In genomic region chr17:11955317-11955716, GRCm38 (mm10) we compare ENCODE assay signal across 20 mouse cellular contexts.
DNase-seq lines count a peak whose midpoint lies in the region; ATAC-seq lines count a peak whose summit lies in the region.
"Had no signal": no experiment of that assay in that cellular context is flagged by ENCODE, and none has a peak within 500 bp of the region (broad histone marks: within the 10 kb centered on the region; RNA-seq: fewer than 3 reads in every experiment).

No protein-coding gene starts in this region.

- no peak overlapping the region for H3K9ac ChIP-seq in neural tube, embryonic 15.5 days (replicated peaks)
- H3K9ac ChIP-seq: embryonic facial prominence, embryonic 12.5 days; forebrain, embryonic 12.5 days; heart, embryonic 12.5 days; hindbrain, embryonic 15.5 days had no signal

- no peaks in the 10 kb centered on the region for H3K36me3 ChIP-seq in neural tube, embryonic 15.5 days
- H3K36me3 ChIP-seq in embryonic facial prominence, embryonic 10.5 days (replicated peaks): no peaks in the 10 kb centered on the region
- H3K36me3 ChIP-seq: embryonic facial prominence, embryonic 12.5 days; forebrain, embryonic 12.5 days; heart, embryonic 12.5 days; hindbrain, embryonic 10.5 days; hindbrain, embryonic 15.5 days had no signal

- H3K4me2 ChIP-seq in neural tube, embryonic 15.5 days: no peak overlapping the region
- H3K4me2 ChIP-seq: embryonic facial prominence, embryonic 12.5 days; forebrain, embryonic 12.5 days; heart, embryonic 12.5 days; hindbrain, embryonic 15.5 days had no signal

- no peak overlapping the region for H3K4me3 ChIP-seq in neural tube, embryonic 15.5 days (replicated peaks)
- no peak overlapping the region for H3K4me3 ChIP-seq in embryonic facial prominence, embryonic 10.5 days
- H3K4me3 ChIP-seq: embryonic facial prominence, embryonic 12.5 days; forebrain, embryonic 12.5 days; gastrocnemius, adult 2 months; heart, embryonic 12.5 days; hindbrain, embryonic 10.5 days; hindbrain, embryonic 15.5 days had no signal

- H3K9me3 ChIP-seq in neural tube, embryonic 15.5 days (replicated peaks): no peaks in the 10 kb centered on the region
- H3K9me3 ChIP-seq in embryonic facial prominence, embryonic 10.5 days: peaks cover 6% of the 10 kb centered on the region; the same call in 1 of the 2 replicates
- H3K9me3 ChIP-seq: embryonic facial prominence, embryonic 12.5 days had no signal

- H3K27me3 ChIP-seq in neural tube, embryonic 15.5 days (replicated peaks): no peaks in the 10 kb centered on the region
- H3K27me3 ChIP-seq in embryonic facial prominence, embryonic 10.5 days (replicated peaks; ENCODE audit: low read depth, poor library complexity, severe bottlenecking): 0 out of 2 replicates have a peak, but pooled peaks cover 3% of the 10 kb centered on the region
- H3K27me3 ChIP-seq: CH12.LX; embryonic facial prominence, embryonic 12.5 days; forebrain, embryonic 12.5 days; heart, embryonic 12.5 days; hindbrain, embryonic 15.5 days; Patski had no signal

- peak; percentile 20 for DNase-seq in adrenal gland, postnatal 14 days
- DNase-seq in adrenal gland, adult 8-10 months: no peak
- peak; percentile 50 for DNase-seq in layer of hippocampus, adult 9-11 months
- no peak for DNase-seq in layer of hippocampus, adult 11-12 months (ENCODE audit: low spot score)
- DNase-seq in adipocyte (ENCODE audit: low spot score): peak; percentile 40
- DNase-seq in embryonic facial prominence, embryonic 10.5 days (ENCODE audit: low spot score): no peak
- DNase-seq: cerebellum, adult 11 months; cerebellum, adult 8-10 months; embryo, embryonic 11 days; gastrocnemius, adult 2 months; gastrocnemius, postnatal 25 days had no signal

- 68% methylated on average over 6 of the region's 6 CpGs for WGBS in neural tube, embryonic 15.5 days
- 82% methylated on average over 6 of the region's 6 CpGs for WGBS in embryonic facial prominence, embryonic 10.5 days

- H3K4me1 ChIP-seq in neural tube, embryonic 15.5 days: peaks cover 27% of the 10 kb centered on the region
- H3K4me1 ChIP-seq in embryonic facial prominence, embryonic 10.5 days: peaks cover 7% of the 10 kb centered on the region; the same call in 1 of the 2 replicates
- H3K4me1 ChIP-seq: embryonic facial prominence, embryonic 12.5 days; heart, embryonic 12.5 days had no signal

- peak; percentile 32; the same call in 1 of the 2 replicates for ATAC-seq in neural tube, embryonic 15.5 days (ENCODE audit: low FRiP score)
- ATAC-seq: inflammation-experienced regulatory T-cells, adult 6 months; Patski had no signal

- peak overlapping the region; percentile 46 for H3K27ac ChIP-seq in neural tube, embryonic 15.5 days (replicated peaks)
- no peak overlapping the region for H3K27ac ChIP-seq in embryonic facial prominence, embryonic 10.5 days (replicated peaks)
- H3K27ac ChIP-seq: embryonic facial prominence, embryonic 12.5 days; forebrain, embryonic 12.5 days; gastrocnemius, adult 2 months; hindbrain, embryonic 10.5 days had no signal

Comparison
In these comparisons a context has a peak if more than half of its experiments do, and no peak if none do; other contexts are left out.
1. DNase-seq: peak in adrenal gland, postnatal 14 days (single experiment), layer of hippocampus, adult 9-11 months (single experiment) and adipocyte (single experiment); none in adrenal gland, adult 8-10 months (single experiment), layer of hippocampus, adult 11-12 months (single experiment) and embryonic facial prominence, embryonic 10.5 days (single experiment).